Mouse (Mus musculus): Measurements from ENCODE around the gene Rtn4. TPM values are rescaled to one million over a fixed set of nuclear protein-coding genes. Genes with fewer than 3 reads are reported as not detected.

The Rtn4 gene
- polyA plus RNA-seq, 1 experiment: 289 TPM

- no peak for DNase-seq (ENCODE audit: low read depth)
- TF ChIP-seq CTCF (IDR thresholded peaks at IDR 0.05; ENCODE audit: borderline replicate concordance, extremely low read depth, insufficient read depth, insufficient read length) (no peak), POLR2A (IDR thresholded peaks at IDR 0.05; ENCODE audit: borderline replicate concordance, extremely low read depth, insufficient read depth, insufficient read length, poor library complexity, severe bottlenecking) (no peak)
These were observed 75.8 kb downstream of the Rtn4 start for GRCm38 (mm10) chr11:29768523-29768922.

- TF ChIP-seq CTCF (IDR thresholded peaks at IDR 0.05; ENCODE audit: borderline replicate concordance, extremely low read depth, insufficient read depth, insufficient read length) (no peak), POLR2A (IDR thresholded peaks at IDR 0.05; ENCODE audit: borderline replicate concordance, extremely low read depth, insufficient read depth, insufficient read length, poor library complexity, severe bottlenecking) (no peak)
- peak; percentile 22 for DNase-seq (ENCODE audit: low read depth)
These were observed 78.1 kb downstream of the Rtn4 start for GRCm38 (mm10) chr11:29770666-29771400.

GRCm38 (mm10) chr11:29772279-29772678 lies 79.5 kb downstream of the Rtn4 start:
- DNase-seq (ENCODE audit: low read depth): no peak

GRCm38 (mm10) chr11:29774296-29774695 lies 81.5 kb downstream of the Rtn4 start:
- DNase-seq (ENCODE audit: low read depth): peak; percentile 80

More at GRCm38 (mm10) chr11:29772279-29772678, 79.5 kb downstream of the Rtn4 start:
- no peak for TF ChIP-seq CTCF (IDR thresholded peaks at IDR 0.05; ENCODE audit: borderline replicate concordance, extremely low read depth, insufficient read depth, insufficient read length)
- no peak for TF ChIP-seq POLR2A (IDR thresholded peaks at IDR 0.05; ENCODE audit: borderline replicate concordance, extremely low read depth, insufficient read depth, insufficient read length, poor library complexity, severe bottlenecking)

GRCm38 (mm10) chr11:29774760-29775159 lies 82.0 kb downstream of the Rtn4 start:
- TF ChIP-seq POLR2A (IDR thresholded peaks at IDR 0.05; ENCODE audit: borderline replicate concordance, extremely low read depth, insufficient read depth, insufficient read length, poor library complexity, severe bottlenecking) (no peak), CTCF (IDR thresholded peaks at IDR 0.05; ENCODE audit: borderline replicate concordance, extremely low read depth, insufficient read depth, insufficient read length) (no peak)
- DNase-seq (ENCODE audit: low read depth): peak; percentile 13

More at GRCm38 (mm10) chr11:29774296-29774695, 81.5 kb downstream of the Rtn4 start:
- TF ChIP-seq POLR2A (IDR thresholded peaks at IDR 0.05; ENCODE audit: borderline replicate concordance, extremely low read depth, insufficient read depth, insufficient read length, poor library complexity, severe bottlenecking): no peak

GRCm38 (mm10) chr11:29777964-29778363 lies 85.2 kb downstream of the Rtn4 start:
- TF ChIP-seq CTCF (IDR thresholded peaks at IDR 0.05; ENCODE audit: borderline replicate concordance, extremely low read depth, insufficient read depth, insufficient read length) (no peak), POLR2A (IDR thresholded peaks at IDR 0.05; ENCODE audit: borderline replicate concordance, extremely low read depth, insufficient read depth, insufficient read length, poor library complexity, severe bottlenecking) (no peak)
- no peak for DNase-seq (ENCODE audit: low read depth)

- TF ChIP-seq CTCF (IDR thresholded peaks at IDR 0.05; ENCODE audit: borderline replicate concordance, extremely low read depth, insufficient read depth, insufficient read length): no peak
- TF ChIP-seq POLR2A (IDR thresholded peaks at IDR 0.05; ENCODE audit: borderline replicate concordance, extremely low read depth, insufficient read depth, insufficient read length, poor library complexity, severe bottlenecking): no peak
- DNase-seq (ENCODE audit: low read depth): no peak
These were observed 86.2 kb downstream of the Rtn4 start for GRCm38 (mm10) chr11:29778936-29779335.

- DNase-seq (ENCODE audit: low read depth): no peak
- TF ChIP-seq POLR2A (IDR thresholded peaks at IDR 0.05; ENCODE audit: borderline replicate concordance, extremely low read depth, insufficient read depth, insufficient read length, poor library complexity, severe bottlenecking) (no peak), CTCF (IDR thresholded peaks at IDR 0.05; ENCODE audit: borderline replicate concordance, extremely low read depth, insufficient read depth, insufficient read length) (no peak)
These were observed 86.8 kb downstream of the Rtn4 start for GRCm38 (mm10) chr11:29779409-29780026.

GRCm38 (mm10) chr11:29786583-29787219 lies 94.0 kb downstream of the Rtn4 start:
- DNase-seq (ENCODE audit: low read depth): no peak
- TF ChIP-seq CTCF (IDR thresholded peaks at IDR 0.05; ENCODE audit: borderline replicate concordance, extremely low read depth, insufficient read depth, insufficient read length) (no peak), POLR2A (IDR thresholded peaks at IDR 0.05; ENCODE audit: borderline replicate concordance, extremely low read depth, insufficient read depth, insufficient read length, poor library complexity, severe bottlenecking) (no peak)

- no peak for TF ChIP-seq POLR2A (IDR thresholded peaks at IDR 0.05; ENCODE audit: borderline replicate concordance, extremely low read depth, insufficient read depth, insufficient read length, poor library complexity, severe bottlenecking)
- TF ChIP-seq CTCF (IDR thresholded peaks at IDR 0.05; ENCODE audit: borderline replicate concordance, extremely low read depth, insufficient read depth, insufficient read length): no peak
- DNase-seq (ENCODE audit: low read depth): no peak
These were observed 94.7 kb downstream of the Rtn4 start for GRCm38 (mm10) chr11:29787473-29787872.

- no peak for DNase-seq (ENCODE audit: low read depth)
- TF ChIP-seq CTCF (IDR thresholded peaks at IDR 0.05; ENCODE audit: borderline replicate concordance, extremely low read depth, insufficient read depth, insufficient read length) (no peak), POLR2A (IDR thresholded peaks at IDR 0.05; ENCODE audit: borderline replicate concordance, extremely low read depth, insufficient read depth, insufficient read length, poor library complexity, severe bottlenecking) (no peak)
These were observed 95.8 kb downstream of the Rtn4 start for GRCm38 (mm10) chr11:29788499-29788898.
